Mouse (Mus musculus): ENCODE results near the gene Atg5.

DNA sequence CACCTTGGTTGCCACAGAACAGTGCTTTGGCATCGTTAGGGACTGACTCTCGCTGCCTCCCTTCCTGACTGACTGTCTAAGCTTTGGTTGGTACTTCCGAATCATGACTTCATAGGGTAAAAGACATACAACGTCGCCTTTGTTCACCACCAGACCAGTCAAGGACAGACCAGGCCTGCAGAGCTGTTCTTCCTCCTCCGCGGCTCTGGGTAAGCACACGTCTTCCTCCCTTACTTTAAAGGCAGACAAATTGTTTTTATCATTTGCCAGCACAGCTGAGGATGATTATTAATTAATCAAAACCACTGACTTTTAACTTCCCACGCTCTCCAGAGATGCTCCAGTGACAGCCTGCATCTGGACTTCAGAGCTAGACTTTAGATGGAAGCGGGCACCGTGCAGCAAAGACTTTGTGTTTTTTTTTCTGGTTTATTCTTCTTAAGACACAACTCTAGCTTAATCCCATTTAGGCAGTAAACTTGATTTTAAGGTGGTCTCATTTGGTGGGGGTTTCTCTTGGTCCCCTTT lies 120.6 kb downstream of the Atg5 start:
- no peak for TF ChIP-seq CTCF (IDR thresholded peaks at IDR 0.05; ENCODE audit: low read depth)
- no peak for TF ChIP-seq EP300 (optimal IDR thresholded peaks at IDR 0.05)
